Mouse (Mus musculus) brain, embryonic 14.5 days (tissue): ENCODE data around the gene Pld1.

Experiments
- CTCF ChIP-seq: fragments of 200-500 bp; IDR thresholded peaks from 2 replicates; pipeline ENCODE4 v1.5.1; 2012; ENCODE audit warnings: inconsistent platforms, mild to moderate bottlenecking, moderate library complexity, borderline replicate concordance; ENCODE audit not compliant: insufficient read depth, insufficient read length; ENCODE audit errors: extremely low read depth
- POLR2A ChIP-seq: fragments of 200-500 bp; IDR thresholded peaks from 2 replicates; pipeline ENCODE4 v1.6.1; 2012; ENCODE audit warnings: mild to moderate bottlenecking, inconsistent platforms, borderline replicate concordance; ENCODE audit not compliant: poor library complexity, insufficient read depth, insufficient read length, severe bottlenecking; ENCODE audit errors: extremely low read depth

GRCm38 (mm10) chr3:28049526-28049925, 111.0 kb downstream of the Pld1 start:
- no peak for TF ChIP-seq CTCF
- no peak for TF ChIP-seq POLR2A
